Mouse (Mus musculus) frontal cortex, postnatal 14 days (tissue): ENCODE measurements around the gene Bfsp1.
A peak's percentile ranks its signal among the peaks of the same experiment; 100 is the strongest.

Experiments used
- DNase-seq, 2 experiments: peaks; one replicate each; pipeline ENCODE4 v3.0.0; 2022; ENCODE audit warnings: low spot score in 2 of 2

The Bfsp1 gene

DNA sequence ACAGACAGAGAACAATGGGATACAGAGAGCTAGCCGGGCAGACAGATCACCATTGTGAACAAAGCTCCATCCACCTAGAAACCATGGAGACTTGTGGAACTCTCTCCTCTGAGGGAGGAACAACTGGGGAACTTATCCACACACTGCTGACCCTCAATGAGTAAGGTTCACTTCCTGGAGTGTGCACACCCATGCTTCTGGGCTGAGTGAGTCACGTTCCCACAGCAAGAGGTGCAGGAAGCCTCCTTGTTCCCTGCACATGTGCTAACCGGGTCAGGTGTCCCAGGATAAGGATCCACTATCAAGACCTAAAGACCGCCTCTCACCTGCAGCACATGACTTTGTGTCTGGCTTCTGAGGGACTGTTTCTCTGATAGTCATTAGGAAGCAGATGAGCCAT is 9.5 kb downstream of the Bfsp1 start:
- DNase-seq: no peak

DNA sequence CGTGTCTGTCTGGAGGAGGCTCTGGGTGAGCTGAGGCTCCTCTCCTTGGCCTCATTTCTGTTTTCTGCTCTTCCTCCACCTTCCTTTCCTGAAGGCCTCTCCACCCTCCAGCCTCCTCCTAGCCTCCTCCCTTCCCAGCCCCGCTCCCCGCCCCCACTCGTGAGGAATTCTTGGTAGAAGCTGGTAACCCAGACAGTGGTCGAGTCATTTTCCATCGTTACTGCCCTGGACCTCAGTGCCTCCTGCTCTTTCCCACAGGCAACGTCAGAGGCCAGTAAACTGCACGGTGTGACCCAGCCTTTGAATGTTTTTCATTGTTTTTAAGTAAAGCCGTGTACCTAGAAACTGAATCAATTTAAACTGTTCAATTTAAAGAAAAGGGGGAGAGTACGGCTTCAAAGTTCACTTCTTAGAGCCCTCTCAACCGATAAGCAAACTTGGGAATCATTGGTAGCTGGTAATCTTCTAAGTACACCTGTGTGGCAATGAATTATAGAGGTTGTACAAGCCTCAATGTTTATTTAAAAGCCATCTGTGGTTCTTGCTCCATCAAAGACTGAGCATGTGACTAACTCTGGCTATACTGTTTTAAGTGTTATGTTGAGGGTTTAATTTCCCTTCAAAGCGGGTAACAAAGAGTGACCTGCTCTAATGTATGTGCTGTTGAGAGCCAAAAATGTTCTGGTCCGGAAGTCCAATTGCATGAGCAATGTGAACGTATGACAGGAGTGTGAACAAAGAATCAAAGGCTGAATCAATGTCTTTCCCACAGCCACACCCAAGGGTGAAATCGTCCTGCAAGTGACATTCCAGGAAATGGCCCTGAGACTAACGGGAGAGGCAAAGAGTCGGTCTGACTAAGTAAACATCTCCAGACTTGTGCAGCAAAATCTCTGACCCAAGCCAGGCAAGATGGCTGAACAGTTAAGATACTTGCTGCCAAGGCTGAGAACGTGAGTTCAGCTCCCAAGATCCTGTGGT is 10.4 kb downstream of the Bfsp1 start:
- DNase-seq: no peak

DNA sequence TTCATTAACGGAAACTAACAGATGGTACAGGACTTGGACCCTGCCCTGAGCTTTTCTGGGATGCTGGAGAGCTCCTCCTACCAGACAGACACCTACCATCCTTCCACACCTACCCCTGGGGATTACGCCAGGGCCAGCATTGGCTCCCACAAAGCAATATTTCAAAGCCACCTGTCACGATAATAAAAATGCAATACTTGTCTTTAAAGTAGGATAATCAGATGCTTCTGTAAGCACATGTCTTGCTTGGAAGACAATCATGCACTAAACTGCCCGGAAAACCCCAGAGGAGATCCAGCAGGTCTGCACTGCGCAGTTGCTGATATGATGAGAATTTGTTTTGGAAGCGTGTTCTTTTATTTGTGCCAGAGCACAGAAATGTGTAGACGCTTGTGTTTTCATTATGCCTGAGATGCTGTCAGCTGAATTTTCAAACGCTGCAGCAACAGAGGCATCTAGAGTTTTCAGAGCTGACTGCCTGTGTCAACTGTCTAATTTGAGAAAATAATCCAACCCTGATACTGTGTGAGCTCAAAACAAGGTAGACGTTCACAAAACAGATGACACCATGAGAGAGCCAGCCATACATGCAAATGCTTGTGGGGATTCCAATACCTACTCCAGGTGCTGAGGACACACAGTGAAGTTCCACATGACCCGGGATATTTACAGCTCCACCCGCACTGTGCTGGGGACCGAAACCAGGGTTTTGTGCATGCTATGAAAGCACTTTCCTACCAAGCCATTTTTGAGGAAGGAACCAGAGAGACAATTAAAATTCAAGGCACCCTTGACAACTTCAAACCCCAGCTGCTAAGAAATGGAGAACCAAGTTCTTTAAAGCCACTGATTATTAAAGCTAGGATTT is 11.4 kb downstream of the Bfsp1 start:
- DNase-seq: no peak

DNA sequence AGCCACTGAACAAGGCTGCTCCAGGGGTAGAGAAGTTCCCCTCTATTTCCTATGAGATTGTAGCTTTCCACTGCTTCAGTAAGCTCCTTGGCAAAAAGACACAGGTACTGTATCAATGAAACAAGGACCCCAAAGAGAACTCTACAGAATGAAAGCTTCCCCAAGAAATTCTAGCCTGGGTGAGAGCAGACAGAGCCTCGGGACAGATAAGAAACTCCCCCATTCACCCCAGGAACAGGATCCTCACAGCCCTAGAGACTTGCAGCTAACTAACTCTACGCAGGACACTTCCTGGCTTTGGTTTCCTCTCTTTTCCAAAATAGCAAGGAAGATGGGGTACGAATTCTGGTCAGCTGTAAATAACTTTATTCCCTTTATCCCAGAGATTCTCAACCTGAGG is 15.7 kb downstream of the Bfsp1 start:
- no peak for DNase-seq

DNA sequence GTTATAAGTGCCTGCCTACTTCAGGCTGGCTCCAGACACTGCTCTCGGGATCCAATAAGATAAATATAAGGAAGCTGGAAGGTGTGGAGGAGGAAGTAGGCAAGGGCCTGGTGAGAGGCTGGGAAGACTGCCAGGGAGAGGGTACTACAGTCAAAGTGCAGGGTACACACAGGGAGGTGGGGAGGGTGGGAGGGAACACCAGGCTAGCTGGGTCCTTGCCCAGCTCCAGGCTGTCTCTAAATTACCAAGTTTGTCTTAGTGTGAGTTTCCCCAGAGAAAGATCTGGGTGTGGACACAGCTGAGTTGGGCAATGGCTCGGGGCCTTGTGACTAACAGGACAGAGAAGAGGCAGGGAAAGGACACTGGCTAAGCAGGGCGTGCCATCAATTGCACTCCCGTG is 16.2 kb downstream of the Bfsp1 start:
- DNase-seq: no peak

DNA sequence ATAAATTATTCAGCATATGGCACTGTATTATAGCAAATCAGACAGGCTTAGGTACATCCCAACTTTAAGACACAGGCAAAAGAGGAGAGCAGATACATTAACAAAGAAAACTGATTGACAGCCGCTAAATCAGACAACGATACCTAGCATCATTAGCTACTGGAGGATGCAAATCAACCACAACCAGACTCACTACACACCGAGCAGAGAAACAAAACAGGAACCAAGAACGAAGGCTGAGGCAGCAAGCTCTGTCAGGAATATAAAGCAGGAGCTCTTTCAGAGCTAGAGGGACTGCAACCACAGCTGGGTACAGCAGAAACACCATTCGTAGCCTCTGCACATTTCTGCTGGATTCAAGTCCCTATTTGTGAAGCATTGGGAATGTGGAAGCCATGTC is 18.2 kb downstream of the Bfsp1 start:
- no peak for DNase-seq

DNA sequence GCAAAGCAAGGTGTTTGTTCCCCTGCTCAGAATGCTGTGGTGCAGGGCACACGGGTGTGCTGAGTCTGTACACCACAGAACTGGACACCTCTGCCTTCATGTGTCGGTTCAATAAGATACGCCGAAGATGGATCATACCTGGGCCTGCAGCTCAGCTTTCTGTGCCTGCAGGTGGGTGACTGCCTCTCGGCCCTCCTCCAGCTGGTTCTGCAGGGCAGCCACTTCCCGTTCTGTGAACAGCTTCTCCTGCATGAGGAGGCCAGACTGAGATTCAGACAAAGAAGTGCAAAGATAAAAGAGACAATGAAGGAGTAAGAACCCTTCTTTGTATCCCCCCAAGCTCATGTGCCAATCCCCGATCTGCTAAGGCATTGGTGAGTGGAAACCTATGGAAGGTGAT is 21.4 kb downstream of the Bfsp1 start:
- DNase-seq: no peak

DNA sequence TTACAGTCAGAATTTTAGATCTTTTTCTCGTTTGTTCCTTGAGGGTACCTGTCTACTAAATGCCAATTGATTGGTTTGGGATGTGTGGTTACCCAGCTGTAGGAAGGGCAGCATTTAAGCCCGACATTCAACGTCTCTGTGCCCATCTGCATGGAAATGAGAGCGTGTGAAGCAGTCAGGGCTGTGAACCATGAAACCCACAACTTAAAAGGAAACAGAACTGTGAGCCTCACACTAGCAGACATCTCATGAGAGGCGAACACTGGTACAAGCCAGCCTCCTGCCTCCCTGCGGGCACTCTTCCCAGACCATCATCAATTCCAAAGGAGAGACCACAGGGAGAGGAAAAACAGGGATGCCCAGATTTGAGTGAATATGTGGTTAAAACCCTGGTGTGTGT is 22.1 kb downstream of the Bfsp1 start:
- DNase-seq: no peak

DNA sequence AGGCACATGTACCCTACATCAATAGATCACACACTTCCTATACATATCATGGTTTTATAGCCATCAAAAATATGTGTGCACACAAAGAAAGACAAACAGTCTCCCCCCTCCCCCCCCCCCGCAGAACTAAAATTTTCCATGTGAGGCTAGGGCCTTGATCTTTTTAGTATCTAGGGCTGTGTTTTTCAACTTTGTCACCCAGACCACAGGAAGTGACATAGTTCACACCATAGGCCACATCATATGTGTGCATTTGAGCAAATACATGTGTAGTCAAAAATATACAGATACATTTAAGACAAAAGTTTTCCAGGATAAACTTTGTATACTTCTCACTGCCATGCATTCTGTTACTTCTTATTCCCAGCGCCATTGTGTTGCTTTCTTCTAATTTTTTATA is 23.5 kb downstream of the Bfsp1 start:
- no peak for DNase-seq

DNA sequence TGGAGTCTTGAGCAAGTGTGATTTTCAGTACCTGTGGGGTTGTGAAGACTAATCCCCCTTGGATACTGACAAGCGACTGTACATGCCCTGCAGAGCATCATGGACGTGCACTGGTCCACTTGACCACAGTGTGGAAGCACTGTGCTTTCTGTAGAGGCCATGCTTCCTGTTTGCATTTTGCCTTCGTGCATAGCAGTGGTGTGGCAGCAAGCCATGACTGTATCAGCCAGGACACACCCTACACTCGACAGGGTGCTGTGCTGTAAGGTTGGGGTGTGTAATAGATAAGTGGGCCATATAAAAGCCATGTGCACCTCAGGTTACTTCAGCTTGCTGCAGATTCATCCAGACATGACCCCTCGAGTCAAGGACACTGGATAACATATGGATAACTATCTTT is 24.3 kb downstream of the Bfsp1 start:
- DNase-seq: no peak

DNA sequence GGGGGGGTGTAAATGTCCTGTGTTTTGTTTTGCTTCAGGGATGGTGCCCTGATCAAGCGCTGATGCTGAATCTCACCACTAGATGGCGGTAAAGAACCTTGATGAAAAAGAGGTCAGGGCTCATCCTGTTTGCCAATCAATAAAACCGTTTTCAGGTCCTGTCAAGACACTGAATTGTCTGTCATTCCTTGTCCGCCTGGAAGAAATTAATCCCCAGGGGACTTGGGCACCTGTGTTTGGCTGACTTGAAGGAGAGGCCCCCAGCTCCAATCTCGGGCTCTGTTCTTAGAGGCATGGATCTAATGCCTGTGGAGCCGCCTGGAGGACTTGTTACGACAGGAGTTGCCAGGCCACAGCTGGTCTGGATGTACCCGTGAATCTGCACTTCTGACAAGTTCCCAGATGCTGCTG is 25.7 kb downstream of the Bfsp1 start:
- DNase-seq: peak; percentile 49 to 70

DNA sequence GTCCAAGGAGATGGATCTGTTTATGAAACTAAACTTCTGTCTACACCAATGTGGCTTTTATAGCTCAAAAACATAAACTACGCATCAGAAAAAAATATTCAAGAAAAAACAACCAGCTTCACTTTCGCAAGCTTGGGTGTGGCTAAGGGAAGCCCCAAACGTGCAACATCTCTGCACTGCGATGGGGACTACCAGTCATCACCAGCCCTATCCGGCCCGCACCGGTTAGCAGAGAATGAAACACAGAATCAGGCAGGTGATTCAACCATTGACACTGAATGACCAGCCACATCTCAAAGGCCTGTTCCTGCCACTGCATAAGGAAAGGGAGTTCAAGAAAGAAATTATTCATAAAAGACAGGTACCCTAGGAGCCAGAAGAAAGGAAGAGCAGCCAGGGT is 27.2 kb downstream of the Bfsp1 start:
- no peak for DNase-seq

DNA sequence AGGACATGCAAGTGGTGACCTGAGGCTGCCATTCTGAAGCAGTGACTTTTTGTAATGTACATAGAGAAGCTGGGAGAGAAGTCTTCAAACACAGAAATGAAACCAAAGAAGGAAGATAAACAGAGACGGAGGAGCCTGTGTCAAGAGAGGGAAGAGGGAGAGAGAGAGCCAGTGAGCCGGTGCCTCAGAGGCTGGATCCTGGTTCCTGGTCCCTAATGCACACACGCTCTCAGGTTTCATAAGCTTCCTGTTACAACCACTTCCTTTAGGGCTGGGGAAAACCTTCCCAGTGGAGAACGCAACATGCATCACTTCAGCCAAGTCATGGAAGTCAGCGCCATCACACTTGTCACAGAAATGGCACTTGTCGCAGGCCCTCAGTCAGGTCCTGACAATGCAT is 28.9 kb downstream of the Bfsp1 start:
- DNase-seq: no peak

DNA sequence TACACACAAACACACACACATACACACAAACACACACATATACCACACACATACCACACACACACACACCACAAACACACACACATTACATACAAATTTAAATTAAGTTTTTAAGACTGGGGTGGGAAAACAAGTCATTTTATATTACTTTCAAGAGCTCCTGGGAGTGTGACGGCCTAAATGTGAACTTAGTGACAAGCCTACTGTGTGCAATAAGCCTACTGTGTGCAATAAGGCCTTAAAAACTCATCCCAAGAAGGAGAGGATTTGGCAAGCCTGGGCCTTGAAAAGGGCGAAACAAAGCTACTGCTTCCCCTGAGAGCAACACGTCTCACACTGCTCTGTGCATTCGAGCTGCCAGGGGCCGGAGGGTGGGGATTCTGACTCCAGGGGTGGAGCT is 30.3 kb downstream of the Bfsp1 start:
- no peak for DNase-seq

DNA sequence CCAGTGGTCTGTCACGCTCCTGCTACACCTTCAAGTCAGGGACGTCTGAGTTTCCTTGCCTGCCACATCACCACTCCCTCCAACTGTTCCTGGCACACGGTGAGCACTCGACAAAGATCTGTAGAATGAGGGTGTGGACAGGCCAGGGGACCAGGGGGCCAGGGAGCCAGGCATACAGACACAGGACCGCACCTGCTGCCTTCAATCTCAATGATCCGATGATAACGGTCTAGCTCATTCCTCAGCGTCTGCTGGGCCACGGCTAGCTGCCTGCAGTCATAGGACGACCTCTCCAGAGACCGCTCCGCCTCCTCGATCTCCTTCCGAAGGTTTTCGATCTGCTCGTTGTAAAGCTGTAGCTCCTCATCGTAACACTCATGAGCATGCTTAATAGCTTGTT is 31.3 kb downstream of the Bfsp1 start:
- no peak for DNase-seq

DNA sequence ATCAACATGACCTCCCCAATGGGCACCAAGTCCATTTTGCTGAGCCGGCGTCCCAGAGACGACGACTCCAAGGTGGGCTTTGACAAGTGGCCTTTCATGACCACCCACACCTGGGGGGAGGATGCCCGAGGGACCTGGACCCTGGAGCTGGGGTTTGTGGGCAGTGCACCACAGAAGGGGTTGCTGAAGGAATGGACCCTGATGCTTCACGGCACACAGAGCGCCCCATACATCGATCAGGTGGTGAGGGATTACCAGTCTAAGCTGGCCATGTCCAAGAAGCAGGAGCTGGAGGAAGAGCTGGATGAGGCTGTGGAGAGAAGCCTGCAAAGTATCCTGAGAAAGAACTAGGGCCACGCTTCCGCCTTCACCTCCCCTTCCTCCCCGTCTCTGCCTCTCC is 49.5 kb downstream of the Bfsp1 start:
- no peak for DNase-seq

DNA sequence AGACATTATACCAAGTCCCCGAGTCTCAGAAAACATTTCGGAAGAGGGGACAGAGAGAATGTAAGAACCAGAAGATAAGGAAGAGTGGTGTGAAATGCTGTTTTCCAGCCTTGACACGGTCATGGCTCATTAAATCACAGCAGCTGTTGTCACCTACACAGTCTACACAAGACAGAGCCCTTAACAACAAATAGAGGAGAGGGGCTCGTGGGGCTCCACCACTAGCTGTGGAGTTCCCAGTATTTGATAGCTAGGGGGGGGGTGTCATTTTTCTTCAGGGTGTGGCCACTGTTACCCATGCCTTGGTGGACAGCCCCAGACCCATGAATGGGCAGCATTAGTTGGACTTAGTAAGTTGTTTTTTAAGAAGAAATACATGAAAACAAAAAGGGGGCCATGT is 50.7 kb downstream of the Bfsp1 start:
- DNase-seq: no peak

DNA sequence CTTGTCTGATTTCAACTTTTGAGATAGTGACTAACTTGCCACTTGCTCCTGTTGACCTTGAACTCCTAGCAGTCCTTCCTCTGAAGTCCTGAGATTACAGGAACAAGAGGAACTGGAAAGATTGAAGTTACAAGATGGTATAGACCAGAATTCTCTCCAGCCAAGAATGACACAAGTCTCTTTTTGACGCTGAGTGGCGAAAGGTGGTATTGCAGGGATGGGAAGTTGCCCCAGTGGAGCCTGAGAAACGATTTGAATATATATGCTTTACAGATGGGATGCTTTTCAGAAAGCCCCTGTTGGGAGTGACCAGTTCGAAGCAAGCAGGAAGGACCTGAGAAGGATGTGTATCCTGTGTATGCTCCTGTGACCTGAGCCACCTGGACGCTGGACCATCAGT is 54.2 kb downstream of the Bfsp1 start:
- no peak for DNase-seq

DNA sequence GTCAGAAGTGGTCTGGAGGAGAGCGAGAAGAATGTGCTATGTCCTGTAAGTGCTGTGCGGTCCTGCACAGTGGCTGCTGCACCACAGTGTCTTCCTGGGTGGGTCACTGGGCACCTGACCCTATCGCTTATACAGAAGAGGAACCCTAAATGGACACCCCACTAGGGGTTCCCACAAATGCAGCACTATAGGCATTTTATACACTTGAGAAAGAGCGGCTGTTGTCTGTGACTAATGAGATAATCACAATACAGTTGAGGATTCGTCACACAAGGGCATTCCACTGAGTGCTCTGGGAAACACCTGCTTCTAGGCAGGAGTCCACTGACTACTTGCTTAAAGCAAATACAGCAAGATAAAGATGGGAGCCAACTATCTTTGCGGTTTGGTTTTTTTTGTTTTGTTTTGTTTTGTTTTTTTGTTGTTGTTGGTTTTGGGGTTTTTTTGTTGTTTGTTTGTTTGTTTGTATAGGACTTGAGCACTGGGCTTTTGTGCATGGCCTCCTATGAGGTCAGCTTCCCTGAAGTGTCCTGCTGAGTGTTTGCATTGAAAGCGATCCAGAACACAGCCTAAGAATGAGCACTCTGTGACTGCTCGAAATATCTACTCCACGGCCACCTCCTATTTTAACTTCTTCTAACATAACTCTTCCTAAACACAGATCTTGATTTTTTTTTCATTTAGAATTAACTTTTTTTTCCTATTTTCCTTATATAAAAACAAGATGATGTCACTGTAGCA is 55.9 kb downstream of the Bfsp1 start:
- DNase-seq: no peak

DNA sequence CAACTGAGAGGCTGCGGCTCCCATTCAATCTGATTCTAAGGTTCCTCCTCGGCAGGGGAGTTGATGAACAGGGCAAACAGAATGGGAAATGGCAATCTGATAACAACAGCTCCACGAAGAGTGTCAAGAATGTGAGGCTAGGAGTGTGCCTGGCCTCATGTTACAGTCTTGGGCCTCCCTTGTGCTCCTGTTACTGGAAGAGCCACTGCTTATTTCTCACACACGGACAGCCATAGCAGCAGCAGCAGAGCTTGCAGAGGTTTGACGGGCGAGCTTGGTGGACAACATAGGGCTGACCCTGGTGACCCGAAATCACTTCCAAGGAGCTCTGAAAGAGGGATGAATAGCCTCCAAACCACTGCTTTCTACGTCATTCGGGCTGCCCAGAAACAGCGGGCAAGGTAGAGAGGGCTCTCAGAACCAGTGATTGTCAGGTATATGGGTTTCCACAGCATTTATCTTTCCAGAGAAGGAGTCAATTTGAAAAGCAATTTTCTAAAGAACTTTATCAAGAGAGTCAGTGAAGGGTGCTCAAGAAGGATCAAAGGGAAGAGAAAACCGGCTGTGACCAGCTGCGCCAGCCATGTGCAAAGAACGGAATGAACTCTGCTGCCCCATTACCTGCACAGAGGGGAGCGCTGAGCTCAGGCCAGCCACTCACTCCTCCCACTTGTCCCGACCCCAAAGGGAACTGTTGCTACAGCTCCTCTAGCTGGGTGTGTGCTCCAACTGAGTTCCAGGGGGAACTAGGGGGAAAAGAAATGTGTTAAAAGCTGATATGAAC is 56.6 kb downstream of the Bfsp1 start:
- DNase-seq: no peak

DNA sequence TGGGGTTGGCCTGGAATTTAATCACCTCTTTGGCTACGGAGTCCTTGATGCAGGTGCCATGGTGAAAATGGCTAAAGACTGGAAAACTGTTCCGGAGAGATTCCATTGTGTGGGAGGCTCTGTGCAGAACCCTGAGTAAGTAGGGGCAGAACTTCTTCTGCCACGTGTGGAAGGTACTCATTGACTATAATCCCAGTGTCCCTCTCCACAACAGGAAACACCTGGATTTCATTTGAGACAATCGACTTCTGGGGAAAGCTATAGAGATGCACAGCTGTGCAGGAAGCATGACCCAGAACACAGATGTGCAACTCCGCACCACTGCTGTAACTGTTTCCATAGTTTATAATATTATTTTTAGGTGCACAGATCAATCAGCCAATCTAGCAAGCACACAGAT is 61.9 kb downstream of the Bfsp1 start:
- DNase-seq: no peak
